Mouse (Mus musculus): Measurements from ENCODE around the gene Trp53tg5.

- TF ChIP-seq EP300 (IDR thresholded peaks at IDR 0.05; ENCODE audit: insufficient read depth, low read depth, low read length) = no peak
- TF ChIP-seq CTCF (IDR thresholded peaks at IDR 0.05; ENCODE audit: low read depth, low read length) = no peak
Observed at GRCm38 (mm10) chr2:164436961-164437360, 36.6 kb downstream of the Trp53tg5 start.
